Mouse (Mus musculus) adrenal gland, adult 10 weeks (tissue): ENCODE measurements around the gene Ear2. TPM values are rescaled to one million over a fixed set of nuclear protein-coding genes. Genes with fewer than 3 reads are reported as not detected.

Experiments used
- polyA plus RNA-seq: library from polyadenylated mRNA; stranded (reverse); fragments of 350-450 nt; fragmentation: Illumina TruSeq; extraction: RNeasy Lipid Tissue Mini Kit (QIAGEN cat#74804); gene quantifications from one replicate; pipeline ENCODE4 v1.2.3, GENCODE M21; 2014; ENCODE audit warnings: low read depth, low replicate concordance

The Ear2 gene
- 6.2 TPM for polyA plus RNA-seq

DNA sequence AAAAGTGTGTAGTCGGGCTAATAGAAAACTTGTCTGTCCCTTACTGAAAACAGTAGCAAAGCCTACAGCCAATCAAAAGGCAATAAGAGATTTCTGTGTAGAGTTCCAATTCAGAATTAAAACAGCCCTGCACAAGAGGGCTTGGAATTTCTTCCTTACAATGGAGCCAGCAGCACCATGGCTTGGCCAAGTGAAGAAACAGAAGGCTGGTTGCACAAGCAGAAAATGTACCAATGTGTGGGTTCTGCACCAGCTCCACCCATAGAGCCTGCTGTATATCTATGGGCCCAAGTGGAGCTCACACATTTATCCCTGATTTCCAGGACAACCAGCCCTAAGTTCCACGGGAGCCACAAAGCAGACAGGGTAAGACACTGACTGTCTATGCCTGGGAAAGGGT, at the start of gene Ear2:
Gene Ear2 (plus strand): TSS at position 301 of the 400 bp plus-strand sequence.

DNA sequence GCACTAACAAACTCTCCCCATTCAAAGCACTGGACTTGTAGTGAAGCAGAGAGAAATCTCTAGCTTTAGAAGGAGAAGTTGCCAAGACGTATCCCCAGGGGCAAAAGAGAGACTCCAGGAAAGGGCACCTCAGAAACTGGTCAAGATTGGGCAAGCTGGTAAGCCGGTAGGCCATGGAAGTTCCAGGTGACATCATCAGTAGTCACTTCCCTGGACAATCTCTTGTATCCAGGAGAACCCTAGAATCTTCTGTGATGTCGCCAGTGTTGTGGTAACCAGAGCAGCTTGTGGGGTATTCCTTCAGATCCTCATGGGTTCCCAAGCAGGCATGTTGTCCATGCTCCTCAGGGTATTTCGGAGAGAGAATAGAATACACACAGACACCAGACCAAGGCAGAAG, 21.1 kb downstream of the Ear2 start, which contains the start of gene Gm3327:
Gene Gm3327 (plus strand): TSS at position 301 of the 400 bp plus-strand sequence.

Other genes with a start within 250 kb of the Ear2 start
- gene Ear1, start 227.1 kb upstream of the Ear2 start, polyA plus RNA-seq, result not detected
- gene Ear10, start 179.1 kb upstream of the Ear2 start, polyA plus RNA-seq, result not detected
- 1.7 TPM for gene Gm8113, start 177.3 kb upstream of the Ear2 start, polyA plus RNA-seq
- not detected for gene Ang5, start 145.6 kb upstream of the Ear2 start, polyA plus RNA-seq
- not detected for gene Ang6, start 100.4 kb upstream of the Ear2 start, polyA plus RNA-seq
- not detected for gene Gm3327, start 21.2 kb downstream of the Ear2 start, polyA plus RNA-seq
- gene Gm8212, start 95.0 kb downstream of the Ear2 start, polyA plus RNA-seq, result not detected
- not detected for gene 4930503E14Rik, start 110.6 kb downstream of the Ear2 start, polyA plus RNA-seq
- gene Gm8220, start 182.9 kb downstream of the Ear2 start, polyA plus RNA-seq, result not detected
- not detected for gene Gm5930, start 235.9 kb downstream of the Ear2 start, polyA plus RNA-seq